Mouse (Mus musculus) right cerebral cortex, adult 2 months (tissue): ENCODE measurements around the gene Mpzl2.

Experiments used
- DNase-seq, 2 experiments: peaks; one replicate each; pipeline ENCODE4 v3.0.0; 2021 to 2022; ENCODE audit warnings: low spot score in 2 of 2

Mpzl2 gene

DNA sequence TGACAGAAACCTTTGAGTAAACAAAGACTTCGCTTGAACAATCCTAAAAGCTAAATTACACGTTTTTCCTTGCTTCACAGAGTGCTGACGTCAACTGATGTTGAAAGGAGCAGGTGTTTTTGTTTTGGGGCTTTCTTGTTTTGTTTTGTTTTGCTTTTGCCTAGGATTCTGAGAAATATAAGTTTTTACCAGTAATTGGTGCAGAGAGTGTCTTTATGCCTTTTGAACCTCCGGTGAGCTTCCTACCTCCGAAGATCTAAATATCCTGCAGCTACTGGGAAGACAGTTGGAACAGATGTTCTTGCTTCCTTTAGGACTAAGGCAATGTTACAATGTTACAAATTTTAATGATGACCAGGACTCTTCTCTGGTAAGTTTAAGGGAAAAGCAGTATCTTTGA lies at the start of gene Mpzl2:
Gene Mpzl2, plus strand, starts transcription at position 301 of the 400 bp plus-strand sequence.
- DNase-seq = no peak

DNA sequence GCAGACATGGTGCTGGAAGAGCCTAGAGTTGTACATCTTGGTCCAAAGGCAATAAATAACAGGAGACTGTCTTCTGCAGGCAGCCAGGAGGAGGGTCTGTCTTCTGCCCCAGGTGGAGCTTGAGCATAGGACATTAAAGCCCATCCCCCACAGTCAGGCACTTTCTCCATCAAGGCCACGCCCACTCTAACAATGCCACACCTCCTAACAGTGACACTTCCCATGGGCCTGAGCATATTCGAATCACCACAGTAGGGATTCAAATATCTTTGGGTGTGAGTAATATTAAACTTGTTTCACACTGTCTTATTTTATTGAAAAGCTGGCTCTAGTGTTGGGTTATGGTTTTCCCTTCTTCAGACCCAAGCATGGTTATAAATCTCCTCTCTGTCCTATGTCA lies 47.8 kb upstream of the Mpzl2 start:
- DNase-seq = no peak

DNA sequence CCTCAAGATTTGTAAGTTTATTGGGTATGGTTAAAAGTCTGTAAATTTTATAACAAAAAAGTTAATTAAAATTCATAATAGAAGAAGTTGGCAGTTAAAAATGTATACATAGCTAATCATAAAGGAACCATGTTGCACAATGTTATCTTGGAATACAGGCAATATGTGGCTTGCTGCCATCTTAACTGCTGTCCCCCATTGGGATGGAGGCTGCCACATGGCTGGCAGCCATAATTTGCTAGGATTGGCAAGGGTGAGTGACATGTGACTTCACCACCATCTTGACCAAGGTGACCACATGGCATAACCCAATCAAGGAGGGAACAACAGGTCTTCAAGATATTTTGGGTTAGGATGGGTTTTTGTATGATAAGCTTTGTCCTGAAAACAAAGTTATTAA lies 47.3 kb upstream of the Mpzl2 start:
- DNase-seq = no peak

DNA sequence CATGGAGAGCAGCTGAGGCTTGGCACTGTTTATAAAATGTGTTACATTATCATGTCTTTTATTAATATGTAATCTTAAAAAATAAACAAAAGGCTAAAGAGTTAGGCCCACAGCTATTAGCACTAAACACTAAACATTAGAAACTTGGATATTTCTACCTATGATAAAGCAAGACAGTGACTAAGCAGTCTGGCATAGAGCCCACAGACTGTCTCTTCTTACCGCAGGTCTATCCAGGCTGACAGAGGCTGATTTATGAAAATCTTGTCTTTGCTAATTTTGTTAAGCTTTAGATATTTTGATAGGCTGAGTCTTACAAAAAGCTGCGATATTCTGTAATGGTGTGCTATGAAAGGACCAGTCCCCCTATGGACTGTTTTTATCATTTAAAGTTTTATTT lies 46.3 kb upstream of the Mpzl2 start:
- no peak for DNase-seq

DNA sequence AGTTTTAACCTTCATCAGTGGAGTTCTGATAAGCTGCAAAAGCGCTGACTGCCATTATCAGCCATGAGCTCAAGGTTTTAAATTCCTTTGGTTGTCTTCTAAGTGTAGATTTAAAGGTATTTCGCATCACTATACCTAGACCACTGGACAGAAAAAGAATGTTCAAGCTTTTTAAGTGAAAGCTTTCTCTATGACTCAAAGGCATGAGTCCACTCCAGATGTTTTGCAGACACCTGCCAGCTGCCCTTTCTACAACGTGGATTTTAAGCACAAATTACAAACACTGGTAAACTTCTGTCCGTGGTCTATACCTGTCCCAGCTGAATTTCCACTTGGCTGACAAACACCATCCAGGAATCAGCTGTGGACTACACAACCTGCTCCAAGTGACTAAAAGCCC lies 44.6 kb upstream of the Mpzl2 start:
- no peak for DNase-seq

DNA sequence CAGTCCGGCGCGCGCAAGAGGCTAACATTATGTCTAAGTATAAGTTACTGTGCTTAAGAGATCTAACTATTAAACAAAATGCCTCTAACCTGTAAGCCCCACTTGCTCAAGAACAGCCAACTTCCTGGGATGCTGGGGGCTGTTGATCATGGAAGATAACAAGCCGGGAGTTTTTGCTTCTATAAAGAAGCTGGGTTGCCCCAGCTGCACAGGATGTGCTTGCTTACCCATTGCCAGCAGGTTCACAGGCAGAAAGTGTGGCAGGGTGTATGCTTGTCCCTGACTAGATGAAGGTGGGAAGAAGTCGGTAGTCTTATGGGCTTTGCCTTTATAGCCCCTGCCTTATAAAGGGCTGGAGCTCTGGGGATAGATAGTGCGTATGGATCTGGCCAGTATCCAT lies 43.0 kb upstream of the Mpzl2 start:
- no peak for DNase-seq

DNA sequence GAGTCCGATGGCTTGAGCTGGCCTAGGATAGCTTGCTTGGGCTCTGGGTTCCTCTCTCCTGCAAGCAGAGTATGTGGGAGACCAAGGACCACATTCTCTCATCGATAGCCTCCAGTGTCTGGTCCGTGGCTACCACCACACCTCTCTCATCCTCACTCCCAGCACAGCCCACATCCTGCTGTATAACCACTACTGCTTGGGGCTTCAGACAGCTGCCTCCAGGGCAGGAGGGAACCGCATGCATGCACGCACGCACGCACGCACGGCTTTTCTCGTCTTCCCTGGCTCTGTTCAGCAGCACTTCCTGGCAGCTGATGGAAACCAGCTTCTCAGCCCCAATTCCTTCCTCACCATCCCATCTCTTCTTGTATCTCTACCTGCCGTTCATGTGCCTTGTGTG lies 41.5 kb upstream of the Mpzl2 start:
- no peak for DNase-seq

DNA sequence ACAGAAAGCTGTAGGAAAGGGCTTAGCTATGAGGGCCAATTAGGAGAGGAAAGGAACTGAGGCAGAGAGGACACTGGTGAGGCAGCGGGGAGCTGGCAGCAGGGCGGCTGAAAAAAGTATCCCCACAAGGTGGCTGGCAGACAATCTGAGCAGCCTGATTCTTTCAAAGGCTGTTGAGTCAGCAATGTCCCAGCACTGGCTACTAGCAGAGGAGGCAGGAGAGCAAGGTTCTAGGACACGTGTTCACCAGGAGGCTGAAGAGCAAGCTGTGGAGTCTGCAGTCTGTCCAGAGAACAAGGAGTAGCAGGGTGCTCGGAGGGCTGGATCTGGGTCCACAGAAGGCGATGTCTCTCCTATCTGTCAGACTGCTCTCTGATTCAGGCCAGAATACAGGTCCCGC lies 40.4 kb upstream of the Mpzl2 start:
- DNase-seq = peak in 1 of 2 experiments; percentile 3

DNA sequence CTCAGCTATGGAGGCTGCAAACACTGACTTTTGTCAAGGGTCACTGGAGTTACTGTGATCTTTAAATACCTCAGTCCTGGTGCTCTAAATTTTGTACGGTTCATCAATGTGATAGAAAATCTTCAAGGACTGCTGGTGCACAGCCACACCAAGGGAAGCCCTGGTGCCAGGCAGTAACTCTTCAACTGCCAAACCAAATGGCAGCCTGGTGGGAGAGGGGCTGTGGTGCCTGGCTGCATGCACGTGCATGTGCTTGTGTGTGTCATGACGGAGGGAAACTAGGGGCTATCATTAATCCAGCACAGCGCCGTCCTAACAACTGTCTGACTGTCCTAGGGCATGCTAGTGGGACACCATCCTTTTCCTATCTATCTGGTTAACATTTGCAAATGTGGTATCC lies 39.8 kb upstream of the Mpzl2 start:
- DNase-seq = no peak

DNA sequence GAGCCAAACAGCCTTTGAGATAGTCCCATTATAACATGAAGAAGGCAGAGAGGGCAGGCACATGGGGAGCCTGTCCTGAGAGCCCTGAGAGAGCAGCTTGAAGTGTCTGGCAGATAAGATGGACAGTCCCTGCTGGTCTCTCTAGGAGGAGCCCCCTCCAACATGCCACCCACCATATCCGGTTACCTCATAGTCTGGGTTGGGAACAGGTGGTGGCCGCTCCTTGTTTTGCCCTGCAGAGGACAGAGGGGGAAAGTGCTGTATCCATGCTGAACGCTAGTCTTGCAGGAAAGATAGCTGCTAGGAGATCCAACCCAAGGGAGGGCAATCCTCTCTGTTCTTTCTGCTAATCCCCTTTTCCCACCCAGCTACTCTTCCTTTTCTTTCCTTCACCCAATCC lies 39.4 kb upstream of the Mpzl2 start:
- no peak for DNase-seq

DNA sequence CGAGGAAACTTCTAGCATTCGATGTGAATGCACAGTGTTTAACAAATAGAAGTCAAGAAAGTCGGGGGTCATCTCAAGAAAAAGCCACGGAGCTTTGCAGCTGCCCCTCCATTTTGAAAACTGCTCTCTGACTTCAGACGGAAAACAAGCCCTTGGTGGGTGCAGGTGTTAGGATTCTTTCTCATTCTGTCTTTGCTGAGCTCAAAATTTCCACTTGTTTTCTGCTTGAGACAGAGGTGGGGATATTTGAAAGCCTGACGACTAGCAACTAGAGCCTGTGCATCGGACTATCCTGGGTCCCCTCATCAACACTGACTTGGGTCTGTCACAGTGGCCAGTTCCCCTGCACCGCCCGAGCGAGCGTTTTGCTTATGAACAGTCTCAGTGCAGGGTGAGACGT lies 32.2 kb upstream of the Mpzl2 start:
- no peak for DNase-seq

DNA sequence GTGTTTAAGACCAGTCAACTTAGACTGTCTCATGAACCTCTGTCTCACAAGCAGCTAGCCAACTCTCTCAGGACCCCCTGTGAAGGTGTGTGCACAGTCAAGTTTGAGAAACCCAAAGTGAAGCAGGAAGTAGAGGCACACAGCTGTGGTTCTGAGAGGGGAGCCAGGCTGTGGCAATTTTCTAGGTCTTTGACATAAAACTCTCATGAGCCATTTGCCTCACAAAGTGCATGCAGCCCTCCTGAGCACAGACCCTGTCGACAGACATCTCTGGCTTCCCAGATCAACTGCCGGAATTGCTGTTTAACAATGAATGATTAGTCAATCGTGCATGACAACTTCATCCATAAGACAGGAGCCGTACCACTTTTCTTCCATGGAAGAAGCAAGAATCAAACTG lies 31.3 kb upstream of the Mpzl2 start:
- no peak for DNase-seq

DNA sequence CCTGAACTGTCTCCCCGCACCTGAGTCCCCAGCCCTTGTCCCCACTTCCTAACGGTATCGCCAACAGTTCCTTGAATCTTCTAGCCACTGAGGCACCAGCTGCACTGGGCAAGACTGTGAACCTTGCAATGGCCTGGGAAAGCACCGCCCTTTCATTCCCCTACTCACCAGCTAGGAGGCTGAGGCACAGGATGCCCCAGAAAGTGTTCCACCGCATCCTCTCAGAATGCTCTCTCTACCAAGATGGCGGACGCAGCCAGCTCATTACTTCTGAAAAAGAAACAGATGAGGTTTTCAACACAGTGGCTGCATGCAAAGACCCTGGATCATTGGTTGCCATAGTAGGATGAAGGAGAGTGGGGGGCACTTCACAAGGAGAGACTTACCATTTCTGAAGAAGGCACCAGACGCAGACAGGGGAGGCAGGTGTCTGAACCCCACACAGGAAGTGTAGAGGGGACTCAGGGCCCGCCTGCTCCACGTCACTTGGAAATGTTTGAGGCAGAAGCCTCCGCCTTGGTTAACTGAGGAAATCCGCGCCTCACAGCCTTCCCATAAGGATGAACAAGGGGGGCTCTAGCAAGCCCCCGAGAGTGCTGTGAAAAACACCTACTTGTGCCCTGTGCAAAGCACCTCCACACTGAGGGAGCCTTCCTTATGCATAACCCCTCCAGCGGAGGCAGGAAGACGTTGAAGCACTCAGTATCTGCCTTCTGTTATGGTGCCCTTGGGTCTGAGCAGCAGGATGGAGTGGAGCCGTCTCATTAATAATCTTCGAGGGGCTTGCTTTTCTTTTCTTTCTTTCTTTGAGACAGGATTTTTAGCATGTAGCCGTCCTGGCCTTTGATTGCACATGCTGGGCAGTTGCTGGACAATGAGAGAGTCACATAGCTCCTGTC lies 30.2 kb upstream of the Mpzl2 start, which contains the start of gene Cd3e:
Gene Cd3e, minus strand, starts transcription at position 448 of the 899 bp plus-strand sequence.
- no peak for DNase-seq

DNA sequence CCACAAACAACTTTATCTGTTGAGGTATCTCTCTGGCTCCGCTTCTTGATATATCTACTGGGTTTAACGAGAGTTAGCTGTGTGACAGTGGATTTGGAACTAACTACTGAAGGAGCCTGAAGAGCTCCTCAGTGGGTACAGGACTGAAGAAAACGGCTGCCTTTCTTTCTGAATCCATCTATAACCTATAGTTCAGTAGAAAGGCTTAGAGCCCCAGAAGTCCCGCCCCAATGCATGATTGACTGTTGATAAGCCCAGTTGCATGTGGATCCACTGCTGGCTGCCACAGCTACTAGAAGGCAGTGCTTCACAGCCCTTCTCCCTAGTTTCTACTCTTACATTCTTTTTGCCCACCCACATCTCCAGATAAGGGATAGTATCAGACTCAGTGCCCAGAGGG lies 29.1 kb upstream of the Mpzl2 start:
- no peak for DNase-seq

DNA sequence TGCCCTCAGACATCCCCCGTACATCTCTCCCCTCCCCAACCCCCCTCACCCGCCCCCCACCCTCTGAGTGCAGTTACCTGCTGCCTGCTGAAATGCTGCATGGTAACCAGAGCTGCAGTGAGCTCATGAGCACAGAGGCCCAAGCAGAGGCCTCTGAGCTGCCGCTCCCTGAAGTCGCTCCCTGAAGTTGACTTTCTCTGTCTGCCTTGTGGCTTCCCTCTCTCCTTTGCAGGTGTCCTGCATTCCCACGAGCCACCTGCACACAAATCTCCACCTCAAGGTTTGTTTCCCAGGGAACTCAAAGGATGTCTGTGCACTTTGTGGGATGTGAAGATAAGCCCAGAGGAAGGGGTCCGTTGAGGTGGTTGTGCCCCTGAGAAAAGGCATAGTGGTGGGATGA lies 28.3 kb upstream of the Mpzl2 start:
- DNase-seq = no peak

DNA sequence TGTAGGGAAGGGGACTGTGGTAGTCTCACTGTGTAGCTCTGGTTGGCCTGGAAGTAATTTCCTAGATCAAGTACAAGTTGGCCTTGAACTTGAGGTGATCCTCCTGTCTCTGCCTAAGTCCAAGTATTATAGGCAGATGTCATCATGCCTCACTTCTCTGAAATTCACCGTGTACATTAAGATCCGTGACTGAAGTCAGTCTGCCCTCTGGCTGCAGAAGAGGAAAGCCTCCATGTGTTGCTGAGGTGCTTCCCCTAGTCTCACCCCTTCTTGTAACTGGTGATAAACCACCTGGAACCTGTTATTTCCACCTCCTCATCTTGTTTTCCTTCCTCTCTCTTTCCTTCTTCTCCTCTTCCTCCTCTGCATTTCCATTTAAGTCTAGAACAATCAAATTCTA lies 24.7 kb upstream of the Mpzl2 start:
- no peak for DNase-seq

DNA sequence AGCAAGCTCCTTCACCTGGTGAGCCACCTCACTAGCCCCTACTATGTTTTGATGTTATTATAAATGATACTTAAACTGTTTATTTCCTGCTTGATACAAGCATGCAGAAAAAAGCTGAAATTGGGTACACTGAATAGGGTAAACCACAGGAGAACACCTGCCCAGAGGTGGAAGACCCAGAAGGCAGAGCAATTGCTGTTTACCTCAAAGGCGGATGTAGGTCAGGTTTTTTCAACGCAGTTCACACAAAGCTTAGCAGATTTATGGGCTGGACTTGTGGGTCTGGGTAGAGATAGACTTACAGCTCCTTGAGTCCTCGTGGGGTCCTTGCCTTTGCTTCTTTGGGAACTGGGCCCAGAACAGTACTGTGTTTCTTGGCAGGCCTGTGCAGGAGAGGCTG lies 23.8 kb upstream of the Mpzl2 start:
- no peak for DNase-seq

DNA sequence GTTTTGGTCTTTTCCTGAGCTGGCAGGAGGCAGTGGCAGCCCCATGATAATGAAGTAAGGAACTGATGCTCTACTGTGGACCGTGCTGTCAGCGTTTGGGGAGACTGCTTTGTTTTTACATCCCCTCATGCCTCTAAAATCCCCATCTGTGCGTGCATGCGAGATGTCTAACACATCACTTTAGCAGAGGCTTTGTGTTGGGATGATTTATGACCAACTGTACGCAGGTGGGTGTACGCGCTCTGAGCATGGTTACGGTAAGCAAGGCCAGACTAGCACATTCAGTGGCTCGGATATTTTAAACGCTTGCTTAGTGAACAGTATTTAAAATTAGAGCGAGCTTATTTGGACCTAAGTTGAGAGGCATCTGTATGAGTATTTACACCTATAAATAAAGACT lies 21.6 kb upstream of the Mpzl2 start:
- peak; percentile 25 to 27 for DNase-seq

DNA sequence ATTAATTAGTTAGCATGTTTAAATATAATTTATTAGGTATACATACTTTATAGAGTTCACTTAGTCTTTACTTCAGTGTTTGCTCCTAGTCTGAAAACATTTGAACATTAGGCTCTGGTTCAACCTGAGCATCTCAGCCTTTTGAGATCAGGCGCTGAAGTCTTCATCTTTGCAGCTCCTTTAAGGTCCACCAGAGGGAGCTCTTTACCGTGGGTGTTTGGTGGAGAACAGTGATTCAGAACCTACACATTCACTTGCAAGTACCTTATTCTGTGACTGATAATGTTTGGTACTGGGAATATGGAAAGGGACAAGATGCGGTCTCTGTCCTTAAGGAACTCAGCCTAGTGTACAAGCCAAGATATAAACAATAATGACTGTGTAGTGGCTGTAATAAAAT lies 16.8 kb upstream of the Mpzl2 start:
- peak; percentile 53 to 76 for DNase-seq

DNA sequence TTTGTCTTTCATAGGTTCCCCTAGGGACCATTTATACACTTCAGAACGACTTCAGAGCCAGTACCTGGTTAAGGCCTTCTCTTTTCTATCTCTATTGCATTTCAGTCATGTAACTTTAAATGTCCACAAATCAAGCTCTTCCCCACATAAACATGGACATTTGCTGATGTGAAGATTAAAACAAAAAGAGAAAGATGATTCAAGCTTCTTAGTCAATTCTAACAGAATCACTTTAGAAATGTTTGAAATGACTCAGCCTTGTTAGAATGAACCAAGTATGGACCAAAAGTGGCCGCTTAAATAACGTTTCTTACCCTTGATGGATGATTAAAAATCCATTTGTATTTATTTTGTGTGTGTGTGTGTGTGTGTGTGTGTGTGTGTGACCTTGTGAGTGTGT lies 16.0 kb upstream of the Mpzl2 start:
- DNase-seq = no peak

DNA sequence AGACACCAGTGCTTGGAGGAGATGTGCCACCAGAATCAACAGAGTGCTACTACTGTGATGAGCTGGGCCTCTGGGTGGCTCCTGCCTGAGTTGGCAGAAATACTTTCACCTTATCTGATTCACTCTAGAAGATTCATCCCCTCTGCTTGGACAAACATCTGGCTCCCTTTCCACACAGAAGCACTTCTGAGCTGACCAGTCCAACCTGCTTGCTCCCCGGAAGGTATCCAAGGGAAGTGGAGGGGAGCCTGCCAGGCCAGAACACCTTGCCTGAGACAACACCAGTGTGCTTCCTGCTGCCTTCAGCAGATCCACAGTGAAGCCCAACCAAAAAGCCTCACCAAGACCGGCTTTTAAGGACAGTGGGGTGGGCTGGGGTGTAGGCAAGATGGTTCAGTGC lies 15.4 kb upstream of the Mpzl2 start:
- no peak for DNase-seq

DNA sequence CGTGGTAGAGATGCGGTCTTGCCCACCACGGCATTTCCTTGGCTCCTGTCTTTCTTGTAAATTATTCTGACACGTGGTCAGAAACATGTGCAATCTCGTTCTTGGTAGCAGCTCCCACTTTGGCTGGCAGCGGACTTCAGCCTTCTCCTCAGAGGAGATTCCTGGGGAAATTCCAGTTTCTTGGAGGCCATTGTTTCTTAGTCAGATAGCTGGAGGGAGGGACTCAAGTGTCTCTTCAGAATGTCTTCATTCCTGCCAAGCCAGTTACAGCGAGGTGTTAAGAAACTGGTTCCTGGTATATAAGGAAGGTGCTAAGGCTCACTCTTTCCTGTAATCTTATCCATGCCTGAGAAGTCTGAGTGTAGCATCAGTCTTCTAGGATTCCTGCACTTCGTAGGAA lies 12.2 kb upstream of the Mpzl2 start:
- no peak for DNase-seq

DNA sequence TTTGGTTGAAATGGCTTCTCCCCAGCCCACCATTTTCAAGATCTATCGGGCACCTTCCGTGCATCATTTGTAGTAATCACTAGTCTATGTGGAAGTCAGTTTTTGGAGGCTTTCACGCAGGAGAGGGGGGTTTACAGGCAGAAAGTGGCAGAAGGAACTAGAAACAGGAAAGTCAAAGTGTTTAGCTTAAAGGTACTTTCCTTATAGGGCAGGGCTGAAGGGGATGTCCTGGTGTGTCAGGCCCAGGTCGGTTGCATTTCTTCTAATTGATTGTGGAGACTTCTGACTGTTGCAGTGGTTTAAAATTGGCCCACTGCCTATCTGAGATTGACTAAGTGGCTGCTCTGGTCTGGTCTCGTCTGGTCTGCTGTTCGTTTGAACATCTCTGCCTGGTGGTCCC lies 9.3 kb upstream of the Mpzl2 start:
- no peak for DNase-seq

DNA sequence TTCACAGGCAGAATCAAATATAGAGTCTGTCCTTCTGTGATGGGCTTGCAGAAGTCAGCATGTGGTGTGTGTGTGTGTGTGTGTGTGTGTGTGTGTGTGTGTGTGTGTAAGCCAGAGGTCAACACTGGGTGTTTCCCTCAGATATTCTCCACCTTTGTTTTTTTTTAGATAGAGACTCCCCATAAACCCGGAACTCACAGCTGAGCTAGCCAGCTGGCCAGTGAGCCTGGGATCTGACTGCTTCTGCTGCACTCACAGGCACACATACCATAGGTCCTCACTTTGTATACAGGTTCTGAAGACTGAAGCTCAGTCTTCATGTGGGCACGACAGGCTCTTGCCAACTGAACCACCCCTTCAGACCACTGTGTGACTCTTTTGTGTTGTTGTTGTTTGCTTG lies 7.3 kb upstream of the Mpzl2 start:
- DNase-seq = no peak
